Mouse (Mus musculus): Measurements from ENCODE around the gene Plac8.

Gene Plac8

GRCm38 (mm10) chr5:100572069-100572468 is at the start of gene Plac8:
Plac8 (minus strand) TSS chr5:100572245.
- DNase-seq = no peak

- no peak for DNase-seq
These were observed 48.9 kb upstream of the Plac8 start for GRCm38 (mm10) chr5:100620952-100621351.

- no peak for DNase-seq
These were observed 47.7 kb upstream of the Plac8 start for GRCm38 (mm10) chr5:100619586-100620275.

GRCm38 (mm10) chr5:100613896-100614768 is 42.1 kb upstream of the Plac8 start:
- DNase-seq = peak; percentile 34

GRCm38 (mm10) chr5:100607868-100608267 is 35.8 kb upstream of the Plac8 start:
- DNase-seq = no peak

- DNase-seq = no peak
These were observed 35.2 kb upstream of the Plac8 start for GRCm38 (mm10) chr5:100607090-100607762.

- DNase-seq = peak; percentile 60
These were observed 33.8 kb upstream of the Plac8 start for GRCm38 (mm10) chr5:100605828-100606229.

- peak; percentile 54 for DNase-seq
These were observed 32.0 kb upstream of the Plac8 start for GRCm38 (mm10) chr5:100604061-100604460.

GRCm38 (mm10) chr5:100601864-100602263 is 29.8 kb upstream of the Plac8 start:
- DNase-seq = no peak

- no peak for DNase-seq
These were observed 27.0 kb upstream of the Plac8 start for GRCm38 (mm10) chr5:100598961-100599463.

GRCm38 (mm10) chr5:100597886-100598485 is 25.9 kb upstream of the Plac8 start:
- DNase-seq = peak; percentile 72

- no peak for DNase-seq
These were observed 24.0 kb upstream of the Plac8 start for GRCm38 (mm10) chr5:100595999-100596398.

- DNase-seq = no peak
These were observed 22.9 kb upstream of the Plac8 start for GRCm38 (mm10) chr5:100594803-100595467.

- DNase-seq = no peak
These were observed 18.5 kb upstream of the Plac8 start for GRCm38 (mm10) chr5:100590505-100590904.

- peak; percentile 49 for DNase-seq
These were observed 15.6 kb upstream of the Plac8 start for GRCm38 (mm10) chr5:100587626-100588025.

GRCm38 (mm10) chr5:100587136-100587535 is 15.1 kb upstream of the Plac8 start:
- DNase-seq = no peak

GRCm38 (mm10) chr5:100585657-100586056 is 13.6 kb upstream of the Plac8 start:
- no peak for DNase-seq

GRCm38 (mm10) chr5:100585206-100585644 is 13.2 kb upstream of the Plac8 start:
- DNase-seq = no peak

GRCm38 (mm10) chr5:100583066-100583465 is 11.0 kb upstream of the Plac8 start:
- DNase-seq = no peak

- peak; percentile 53 for DNase-seq
These were observed 10.4 kb upstream of the Plac8 start for GRCm38 (mm10) chr5:100582435-100582826.

GRCm38 (mm10) chr5:100581622-100582434 is 9.8 kb upstream of the Plac8 start:
- DNase-seq = no peak
